Mouse (Mus musculus) ES-E14 (cell line): ENCODE results near the gene Mrpl35. TPM values are rescaled to one million over a fixed set of nuclear protein-coding genes. Genes with fewer than 3 reads are reported as not detected.
A peak's percentile ranks its signal among the peaks of the same experiment; 100 is the strongest.

Experiments used
- DNase-seq: peaks from one replicate; pipeline ENCODE4 v3.0.0-alpha.2; 2013; ENCODE audit warnings: low read depth, low spot score
- H3K27ac ChIP-seq: 2 replicates; pipeline ENCODE4 v1.5.1; 2012; ENCODE audit warnings: low read depth, mild to moderate bottlenecking, low read length, moderate library complexity, mixed read lengths; ENCODE audit not compliant: poor library complexity, insufficient read depth, severe bottlenecking
- H3K36me3 ChIP-seq: 2 replicates; pipeline ENCODE4 v1.6.1; 2012; ENCODE audit warnings: mild to moderate bottlenecking, low read length, moderate library complexity, mixed read lengths; ENCODE audit not compliant: control insufficient read depth, poor library complexity, insufficient read depth, severe bottlenecking
- H3K4me1 ChIP-seq, 2 experiments: fragments of 150-350 bp in 1 of 2; sonication (generic) in 1 of 2; 2 replicates each; pipeline ENCODE4 v1.6.1; 2012; ENCODE audit warnings: low read length in 2 of 2, mild to moderate bottlenecking in 1 of 2, mixed read lengths in 1 of 2; ENCODE audit not compliant: control insufficient read depth in 2 of 2, insufficient read depth in 2 of 2, poor library complexity in 1 of 2
- H3K4me3 ChIP-seq, 2 experiments: fragments of 150-350 bp in 1 of 2; sonication (generic) in 1 of 2; 2 replicates each; pipeline ENCODE4 v1.5.1; 2012; ENCODE audit warnings: low read length in 2 of 2, low read depth in 1 of 2, mild to moderate bottlenecking in 1 of 2, mixed read lengths in 1 of 2; ENCODE audit not compliant: insufficient read depth in 1 of 2, poor library complexity in 1 of 2, severe bottlenecking in 1 of 2
- H3K9ac ChIP-seq: 2 replicates; pipeline ENCODE4 v1.6.1; 2012; ENCODE audit warnings: low read depth, mild to moderate bottlenecking, low read length, mixed read lengths; ENCODE audit not compliant: poor library complexity, insufficient read depth, severe bottlenecking
- H3K9me3 ChIP-seq: fragments of 150-350 bp; sonication (generic); 2 replicates; pipeline ENCODE4 v1.6.1; 2012; ENCODE audit warnings: low read depth, mild to moderate bottlenecking, low read length; ENCODE audit not compliant: control insufficient read depth, insufficient read depth
- CHD2 ChIP-seq: IDR thresholded peaks from 2 replicates; pipeline ENCODE4 v1.6.1; 2014; ENCODE audit warnings: mild to moderate bottlenecking, low read depth, low read length, inconsistent platforms
- HCFC1 ChIP-seq: IDR thresholded peaks from 2 replicates; pipeline ENCODE4 v1.6.1; 2012; ENCODE audit warnings: low read length, inconsistent platforms, borderline replicate concordance; ENCODE audit not compliant: insufficient read depth
- MAFK ChIP-seq: IDR thresholded peaks from 2 replicates; pipeline ENCODE4 v1.6.1; 2014; ENCODE audit warnings: mild to moderate bottlenecking, low read depth, low read length, inconsistent platforms; ENCODE audit not compliant: insufficient read depth
- ZC3H11A ChIP-seq: IDR thresholded peaks from 2 replicates; pipeline ENCODE4 v1.6.1; 2012; ENCODE audit warnings: low read depth, mild to moderate bottlenecking, inconsistent platforms, low read length, borderline replicate concordance
- ZNF384 ChIP-seq: IDR thresholded peaks from 2 replicates; pipeline ENCODE4 v1.6.1; 2012; ENCODE audit warnings: low read depth, low read length, inconsistent platforms
- in situ Hi-C, 2 experiments: fragments of 600-800 bp; cut with MboI; formaldehyde crosslinking; loops; one replicate each; pipeline ENCODE4 v1.15.1; 2025; ENCODE audit warnings: low sequenced_read_pairs in 2 of 2, inconsistent platforms in 1 of 2; ENCODE audit not compliant: unreplicated experiment in 2 of 2
- total RNA-seq: library from RNA; depleted of rRNA; stranded (reverse); fragments of 300-350 nt; gene quantifications from 2 replicates; pipeline ENCODE4 v1.2.3, GENCODE M21; 2012

Mrpl35 gene
- total RNA-seq, 1 experiment = 34.0 TPM

DNA sequence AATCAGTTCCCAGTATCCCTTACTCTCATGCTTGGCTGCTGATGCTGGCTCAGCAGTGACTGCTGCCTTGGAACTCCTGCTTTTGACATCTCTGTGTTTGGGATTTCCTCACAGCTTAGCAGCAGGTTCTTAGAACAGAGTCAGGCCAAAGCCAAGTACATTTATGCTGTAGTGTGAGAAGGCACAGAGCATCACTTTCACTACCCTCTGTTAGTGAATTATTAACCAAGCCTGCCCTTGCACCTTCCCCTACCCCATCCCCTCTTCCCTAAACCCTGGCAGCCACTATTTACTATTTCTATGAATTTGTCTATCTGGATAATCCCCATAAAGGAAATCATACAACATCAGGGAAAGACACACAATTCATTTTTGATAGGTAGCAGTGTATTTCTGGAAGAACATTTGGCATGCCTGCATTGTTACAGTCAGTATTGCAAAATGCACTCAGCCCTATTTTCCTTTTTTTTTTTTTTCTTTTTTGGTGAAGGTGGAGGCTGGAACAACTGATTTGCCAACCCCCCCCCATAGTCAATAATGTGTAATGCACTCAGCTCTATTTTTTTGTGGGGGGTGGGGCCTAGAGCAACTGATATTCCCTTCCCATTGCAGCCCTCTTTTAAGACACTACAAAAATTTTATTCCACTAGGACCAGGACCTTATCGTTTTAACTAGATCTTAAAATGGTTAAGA is 14.0 kb upstream of the Mrpl35 start:
- TF ChIP-seq MAFK = no peak
- no peak for TF ChIP-seq HCFC1
- TF ChIP-seq ZNF384 = no peak
- no peak for TF ChIP-seq ZC3H11A
- no peak for TF ChIP-seq CHD2
- in situ Hi-C loops = no loop called here
- H3K9me3 ChIP-seq = no peaks in the 10 kb centered on the region
- DNase-seq = no peak
- H3K4me3 ChIP-seq = no peak overlapping the region
- no peak overlapping the region for H3K9ac ChIP-seq
- no peaks in the 10 kb centered on the region for H3K36me3 ChIP-seq
- H3K27ac ChIP-seq = no peak overlapping the region
- peaks cover 0 to 15% of the 10 kb centered on the region in 2 experiments; a peak in 2 of 4 replicates for H3K4me1 ChIP-seq

DNA sequence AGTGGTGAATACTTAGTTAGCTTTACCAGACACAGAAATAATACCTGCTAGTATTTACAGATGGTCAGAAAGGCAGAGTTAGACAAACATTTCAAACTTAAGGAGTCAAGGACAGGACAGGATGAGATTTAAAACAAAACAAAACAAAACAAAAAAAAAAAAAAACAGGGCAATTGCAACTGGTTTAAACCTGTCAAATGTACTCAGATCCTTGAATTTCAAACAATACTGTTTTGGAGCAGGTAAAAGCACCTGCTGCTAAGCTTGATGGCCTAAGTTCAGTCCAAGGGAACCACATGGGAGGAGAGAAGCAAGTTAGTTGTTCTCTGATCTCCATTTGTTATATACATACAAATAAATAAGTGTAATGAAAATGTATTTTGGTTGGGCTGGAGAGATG is 13.0 kb upstream of the Mrpl35 start:
- in situ Hi-C loops = no loop called here
- peaks cover 0 to 15% of the 10 kb centered on the region in 2 experiments; a peak in 2 of 4 replicates for H3K4me1 ChIP-seq
- H3K9me3 ChIP-seq = no peaks in the 10 kb centered on the region
- no peak overlapping the region for H3K4me3 ChIP-seq
- TF ChIP-seq CHD2 (no peak), ZNF384 (peak; percentile 69)
- H3K36me3 ChIP-seq = no peaks in the 10 kb centered on the region
- H3K9ac ChIP-seq = no peak overlapping the region
- DNase-seq = no peak
- no peak overlapping the region for H3K27ac ChIP-seq

DNA sequence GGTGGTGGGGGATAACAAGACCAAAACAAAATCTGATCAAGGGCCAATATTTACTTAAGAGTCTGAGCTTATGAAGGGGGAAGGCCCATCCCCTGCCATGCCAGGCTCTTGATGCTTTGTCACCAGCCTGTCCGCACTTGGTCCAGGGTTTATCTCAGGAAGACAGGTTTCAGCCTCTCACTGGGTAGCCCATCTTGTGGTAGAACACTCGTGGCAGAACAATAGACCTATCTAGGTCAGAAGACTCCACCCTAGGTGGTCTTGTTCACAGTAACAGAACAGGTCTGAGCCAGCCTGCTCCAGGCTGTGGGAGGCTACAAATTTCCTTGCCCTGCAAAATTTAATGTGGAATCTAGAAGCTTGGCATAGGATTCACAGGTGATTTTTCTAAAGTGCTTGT is 10.0 kb upstream of the Mrpl35 start:
- H3K36me3 ChIP-seq = no peaks in the 10 kb centered on the region
- in situ Hi-C loops = no loop called here
- TF ChIP-seq ZNF384 = no peak
- no peak for TF ChIP-seq HCFC1
- no peak for TF ChIP-seq ZC3H11A
- TF ChIP-seq CHD2 = no peak
- TF ChIP-seq MAFK = no peak
- no peaks in the 10 kb centered on the region for H3K9me3 ChIP-seq
- H3K9ac ChIP-seq = no peak overlapping the region
- H3K4me3 ChIP-seq = no peak overlapping the region
- H3K4me1 ChIP-seq = peaks cover 0 to 18% of the 10 kb centered on the region in 2 experiments; a peak in 2 of 4 replicates
- H3K27ac ChIP-seq = no peak overlapping the region
- DNase-seq = peak; percentile 28

DNA sequence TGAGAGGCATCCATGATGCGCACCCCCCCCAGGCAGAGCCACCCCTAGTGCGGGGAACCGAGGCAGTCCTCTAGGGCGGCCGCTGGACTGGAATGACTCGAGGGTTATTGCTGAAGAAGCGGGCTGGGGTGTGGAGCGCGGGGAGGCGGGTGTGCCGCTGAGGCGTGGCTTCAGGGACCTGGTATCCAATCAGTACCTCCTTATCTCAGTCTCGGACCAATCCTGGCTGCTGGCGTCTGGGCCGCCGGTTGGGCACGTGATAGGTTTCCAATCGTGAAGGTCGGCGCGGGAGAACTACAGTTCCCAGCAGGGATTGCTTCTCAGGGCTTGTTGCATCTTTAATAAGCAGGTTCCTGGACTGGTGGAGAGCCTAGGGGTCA is 4.8 kb upstream of the Mrpl35 start:
- Histone ChIP-seq H3K9ac (peak overlapping the region; percentile 98), H3K4me1 (peaks cover 0 to 8% of the 10 kb centered on the region in 2 experiments; a peak in 2 of 4 replicates), H3K36me3 (no peaks in the 10 kb centered on the region), H3K27ac (peak overlapping the region; percentile 95), H3K4me3 (peak overlapping the region; percentile 87 to 96), H3K9me3 (no peaks in the 10 kb centered on the region)
- TF ChIP-seq MAFK = 0 out of 2 replicates have a peak, but pooled peaks have one; percentile 2
- no peak for TF ChIP-seq ZC3H11A
- TF ChIP-seq HCFC1 = peak; percentile 93
- peak; percentile 93 for DNase-seq
- in situ Hi-C loops = no loop called here
